Mouse (Mus musculus) cortical plate, adult 2 months (tissue): Measurements from ENCODE around the gene Cd59b.

Experiments
- CTCF ChIP-seq: fragments of 200-500 bp; IDR thresholded peaks from 2 replicates; pipeline ENCODE4 v1.5.1; 2011; ENCODE audit warnings: mild to moderate bottlenecking, control low read depth, low read length; ENCODE audit not compliant: insufficient read depth; ENCODE audit errors: extremely low read depth
- POLR2A ChIP-seq: fragments of 200-500 bp; IDR thresholded peaks from 2 replicates; pipeline ENCODE4 v1.6.1; 2011; ENCODE audit warnings: mild to moderate bottlenecking, low read length, control low read depth; ENCODE audit not compliant: insufficient read depth; ENCODE audit errors: extremely low read depth

DNA sequence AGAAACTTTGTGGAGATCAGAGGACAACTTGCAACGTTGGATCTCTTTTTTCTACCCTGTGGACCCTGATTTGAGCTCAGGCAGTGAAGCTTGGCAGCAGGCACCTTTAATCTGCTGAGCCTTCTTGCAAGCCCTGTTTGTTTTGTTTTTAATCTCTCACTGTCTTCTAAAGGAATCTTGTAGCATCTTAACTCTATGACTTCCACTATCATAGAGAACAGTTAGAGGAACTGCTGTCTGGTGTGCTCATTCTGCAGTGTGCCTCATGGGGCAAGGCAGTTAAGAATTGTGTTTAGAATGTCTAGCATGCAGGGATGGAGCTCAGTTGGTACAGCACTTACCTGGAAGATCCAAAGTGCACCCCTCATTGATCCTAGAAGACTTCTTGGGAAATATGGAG lies 30.3 kb downstream of the Cd59b start:
- TF ChIP-seq POLR2A (no peak), CTCF (no peak)
